Mouse (Mus musculus): ENCODE data around the gene Amn.

Gene Amn

GRCm38 (mm10) chr12:111270629-111271277, at the start of gene Amn:
Amn (plus strand) TSS chr12:111271095.
- DNase-seq, result no peak

GRCm38 (mm10) chr12:111225197-111225780, 45.6 kb upstream of the Amn start:
- DNase-seq, result no peak

- no peak for DNase-seq
Measured at GRCm38 (mm10) chr12:111227410-111227809, 43.5 kb upstream of the Amn start.

GRCm38 (mm10) chr12:111228488-111228887, 42.4 kb upstream of the Amn start:
- no peak for DNase-seq

- no peak for DNase-seq
Measured at GRCm38 (mm10) chr12:111230793-111231192, 40.1 kb upstream of the Amn start.

- no peak for DNase-seq
Measured at GRCm38 (mm10) chr12:111233798-111234197, 37.1 kb upstream of the Amn start.

- no peak for DNase-seq
Measured at GRCm38 (mm10) chr12:111234383-111234782, 36.5 kb upstream of the Amn start.

- no peak for DNase-seq
Measured at GRCm38 (mm10) chr12:111235631-111236030, 35.3 kb upstream of the Amn start.

GRCm38 (mm10) chr12:111237611-111238188, 33.2 kb upstream of the Amn start:
- DNase-seq, result no peak

- DNase-seq, result no peak
Measured at GRCm38 (mm10) chr12:111238345-111238744, 32.5 kb upstream of the Amn start.

GRCm38 (mm10) chr12:111238778-111239177, 32.1 kb upstream of the Amn start:
- DNase-seq, result peak; percentile 37

- DNase-seq, result no peak
Measured at GRCm38 (mm10) chr12:111239930-111240329, 31.0 kb upstream of the Amn start.

GRCm38 (mm10) chr12:111241916-111242315, 29.0 kb upstream of the Amn start:
- DNase-seq, result no peak

GRCm38 (mm10) chr12:111242346-111242745, 28.5 kb upstream of the Amn start:
- no peak for DNase-seq

- DNase-seq, result no peak
Measured at GRCm38 (mm10) chr12:111243733-111244132, 27.2 kb upstream of the Amn start.

- DNase-seq, result no peak
Measured at GRCm38 (mm10) chr12:111245070-111245469, 25.8 kb upstream of the Amn start.

- no peak for DNase-seq
Measured at GRCm38 (mm10) chr12:111246808-111247464, 24.0 kb upstream of the Amn start.

- no peak for DNase-seq
Measured at GRCm38 (mm10) chr12:111249095-111249494, 21.8 kb upstream of the Amn start.

- DNase-seq, result no peak
Measured at GRCm38 (mm10) chr12:111250116-111250515, 20.8 kb upstream of the Amn start.

GRCm38 (mm10) chr12:111251227-111251626, 19.7 kb upstream of the Amn start:
- DNase-seq, result no peak

- DNase-seq, result no peak
Measured at GRCm38 (mm10) chr12:111263650-111264049, 7.2 kb upstream of the Amn start.

GRCm38 (mm10) chr12:111265212-111265611, 5.7 kb upstream of the Amn start:
- no peak for DNase-seq

GRCm38 (mm10) chr12:111266592-111266991, 4.3 kb upstream of the Amn start:
- no peak for DNase-seq

All from embryo, embryonic 11 days (tissue).